Mouse (Mus musculus): Measurements from ENCODE around the gene Gsto2. TPM values are rescaled to one million over a fixed set of nuclear protein-coding genes. Genes with fewer than 3 reads are reported as not detected.

Gene Gsto2
- polyA plus RNA-seq, 1 experiment from 2014 or later = 1.1 TPM

DNA sequence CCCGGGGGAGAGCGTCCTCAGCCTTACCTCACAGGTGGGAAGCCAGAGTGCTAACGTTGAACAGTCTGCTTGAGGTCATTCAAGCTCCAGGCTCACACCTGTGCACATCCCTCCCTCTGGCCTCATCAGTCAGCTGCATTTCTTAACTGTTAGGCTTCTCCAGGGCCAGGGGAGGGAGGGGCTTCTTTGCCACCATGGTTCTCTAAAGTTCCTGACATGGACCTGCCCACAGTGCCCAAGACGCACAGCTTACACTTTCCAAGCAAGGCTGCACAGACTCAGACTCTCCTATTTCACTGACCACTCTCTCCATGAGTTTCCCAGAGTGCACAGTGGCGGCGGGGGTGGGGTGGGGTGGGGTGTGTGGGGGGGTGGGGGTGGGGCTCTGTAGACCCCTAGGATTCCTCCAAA lies 43.6 kb downstream of the Gsto2 start:
- Histone ChIP-seq H3K9me3 (replicated peaks; ENCODE audit: control insufficient read depth, low read length) (no peaks in the 10 kb centered on the region), H3K9ac (ENCODE audit: low read length) (peak overlapping the region; percentile 69), H3K27me3 (replicated peaks; ENCODE audit: control insufficient read depth, insufficient read depth, low read length) (no peaks in the 10 kb centered on the region), H3K4me3 (ENCODE audit: low read depth, low read length) (peak overlapping the region; percentile 26; the same call in 1 of the 2 replicates), H3K27ac (ENCODE audit: low read depth, low read length) (peak overlapping the region; percentile 92), H3K4me1 (ENCODE audit: control insufficient read depth, insufficient read depth, low read length) (peaks cover 16% of the 10 kb centered on the region), H3K4me2 (ENCODE audit: low read length) (peak overlapping the region; percentile 55), H3K36me3 (ENCODE audit: control insufficient read depth, insufficient read depth, low read length) (no peaks in the 10 kb centered on the region)
- ATAC-seq (peak; percentile 57), DNase-seq (ENCODE audit: low spot score) (no peak)
- 16% methylated on average over 6 of the region's 6 CpGs for WGBS

DNA sequence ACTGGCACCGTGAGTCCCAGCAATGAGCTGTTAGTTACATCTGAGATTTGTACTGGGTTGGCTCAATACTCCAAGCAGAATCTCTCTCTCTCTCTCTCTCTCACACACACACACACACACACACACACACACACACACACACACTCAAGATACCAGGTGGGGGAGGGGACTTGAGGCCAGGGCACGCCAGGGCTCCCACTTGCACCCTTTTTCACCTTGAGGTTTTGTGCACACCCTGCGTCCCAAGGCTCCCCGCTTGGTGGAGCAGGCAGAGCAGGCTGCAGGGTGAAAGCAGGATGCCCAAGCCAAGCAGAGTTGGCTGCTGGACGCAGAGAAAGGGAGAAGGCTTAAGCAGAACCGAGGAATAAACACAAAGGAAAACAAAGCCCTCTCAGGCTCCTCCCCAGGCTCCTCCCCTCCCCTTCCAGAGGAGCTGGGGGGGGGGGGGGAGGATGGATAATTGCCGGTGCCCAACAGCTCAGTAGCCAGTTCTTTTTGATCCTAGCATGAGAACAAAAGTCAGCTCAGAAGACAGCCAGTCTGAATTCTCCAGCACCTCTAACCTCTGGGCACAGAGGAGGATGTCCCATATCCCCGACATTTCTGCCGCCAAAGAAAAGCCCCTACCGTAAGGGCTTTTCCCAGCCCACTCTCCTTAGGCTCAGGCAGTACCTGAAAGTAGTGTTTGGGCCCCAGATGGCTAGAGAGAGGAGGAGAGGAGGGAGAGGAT lies 44.2 kb downstream of the Gsto2 start:
- no peaks in the 10 kb centered on the region for H3K36me3 ChIP-seq (ENCODE audit: control insufficient read depth, insufficient read depth, low read length)
- WGBS = under 1% methylated on average over 10 of the region's 10 CpGs
- ATAC-seq (peak; percentile 86), DNase-seq (ENCODE audit: low spot score) (peak; percentile 82)
- peak overlapping the region; percentile 26 for H3K4me3 ChIP-seq (ENCODE audit: low read depth, low read length)
- H3K4me2 ChIP-seq (ENCODE audit: low read length) = peak overlapping the region; percentile 55
- H3K9me3 ChIP-seq (replicated peaks; ENCODE audit: control insufficient read depth, low read length) = no peaks in the 10 kb centered on the region
- no peaks in the 10 kb centered on the region for H3K27me3 ChIP-seq (replicated peaks; ENCODE audit: control insufficient read depth, insufficient read depth, low read length)
- peaks cover 16% of the 10 kb centered on the region for H3K4me1 ChIP-seq (ENCODE audit: control insufficient read depth, insufficient read depth, low read length)
- peak overlapping the region; percentile 69 for H3K9ac ChIP-seq (ENCODE audit: low read length)
- peak overlapping the region; percentile 92 for H3K27ac ChIP-seq (ENCODE audit: low read depth, low read length)

DNA sequence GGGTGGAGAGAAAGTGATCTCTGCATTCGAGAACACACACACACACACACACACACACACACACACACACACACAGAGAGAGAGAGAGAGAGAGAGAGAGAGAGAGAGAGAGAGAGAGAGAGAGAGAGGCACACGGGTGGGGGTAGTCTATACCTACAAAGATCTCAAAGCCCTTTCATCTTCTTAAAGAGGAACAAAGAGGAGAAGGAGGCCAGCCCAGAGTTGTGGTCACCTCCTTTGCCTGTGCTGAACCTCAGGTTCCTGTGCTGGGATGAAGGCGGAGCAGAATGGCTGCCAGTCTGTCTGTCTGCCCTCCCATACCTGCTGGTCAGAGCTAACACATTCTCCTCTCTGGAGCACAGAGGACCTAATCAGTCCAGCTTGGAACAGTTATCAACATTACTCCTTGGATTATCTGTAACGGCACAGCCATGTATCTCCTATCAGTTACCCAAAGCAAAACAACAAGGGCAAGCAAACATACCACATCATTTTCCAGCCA lies 44.8 kb downstream of the Gsto2 start:
- WGBS = 41% methylated on average over 4 of the region's 4 CpGs
- Histone ChIP-seq H3K4me2 (ENCODE audit: low read length) (peak overlapping the region; percentile 55), H3K4me1 (ENCODE audit: control insufficient read depth, insufficient read depth, low read length) (peaks cover 16% of the 10 kb centered on the region), H3K9ac (ENCODE audit: low read length) (peak overlapping the region; percentile 69), H3K4me3 (ENCODE audit: low read depth, low read length) (no peak overlapping the region), H3K36me3 (ENCODE audit: control insufficient read depth, insufficient read depth, low read length) (no peaks in the 10 kb centered on the region), H3K27ac (ENCODE audit: low read depth, low read length) (peak overlapping the region; percentile 92), H3K9me3 (replicated peaks; ENCODE audit: control insufficient read depth, low read length) (no peaks in the 10 kb centered on the region), H3K27me3 (replicated peaks; ENCODE audit: control insufficient read depth, insufficient read depth, low read length) (no peaks in the 10 kb centered on the region)
- DNase-seq (ENCODE audit: low spot score) (no peak), ATAC-seq (peak; percentile 32; the same call in 1 of the 2 replicates)

DNA sequence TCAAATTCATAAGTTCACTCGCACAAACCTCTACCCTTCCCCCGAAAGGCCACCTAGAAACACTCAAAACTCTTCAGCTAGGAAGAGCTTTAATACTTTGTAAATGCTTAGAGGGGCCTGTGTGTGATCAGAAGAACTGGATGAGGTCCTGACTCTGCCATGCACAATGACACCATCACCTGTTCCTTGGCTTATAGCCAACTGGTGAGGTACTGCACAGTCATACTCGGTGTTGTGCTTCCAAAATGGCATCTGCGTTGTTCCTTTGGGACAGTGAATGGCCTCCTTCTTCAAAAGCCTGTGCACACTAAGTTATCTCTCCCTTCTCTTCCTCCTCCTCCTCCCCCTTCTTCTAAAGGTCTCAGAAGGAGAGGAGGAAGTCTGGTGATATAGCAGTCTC lies 45.4 kb downstream of the Gsto2 start:
- no peak for ATAC-seq
- Histone ChIP-seq H3K4me2 (ENCODE audit: low read length) (no peak overlapping the region), H3K9me3 (replicated peaks; ENCODE audit: control insufficient read depth, low read length) (no peaks in the 10 kb centered on the region), H3K9ac (ENCODE audit: low read length) (no peak overlapping the region), H3K36me3 (ENCODE audit: control insufficient read depth, insufficient read depth, low read length) (no peaks in the 10 kb centered on the region), H3K4me1 (ENCODE audit: control insufficient read depth, insufficient read depth, low read length) (peaks cover 16% of the 10 kb centered on the region), H3K4me3 (ENCODE audit: low read depth, low read length) (no peak overlapping the region), H3K27ac (ENCODE audit: low read depth, low read length) (no peak overlapping the region), H3K27me3 (replicated peaks; ENCODE audit: control insufficient read depth, insufficient read depth, low read length) (no peaks in the 10 kb centered on the region)
- 83% methylated on average over 4 of the region's 4 CpGs for WGBS
- DNase-seq (ENCODE audit: low spot score) = no peak

DNA sequence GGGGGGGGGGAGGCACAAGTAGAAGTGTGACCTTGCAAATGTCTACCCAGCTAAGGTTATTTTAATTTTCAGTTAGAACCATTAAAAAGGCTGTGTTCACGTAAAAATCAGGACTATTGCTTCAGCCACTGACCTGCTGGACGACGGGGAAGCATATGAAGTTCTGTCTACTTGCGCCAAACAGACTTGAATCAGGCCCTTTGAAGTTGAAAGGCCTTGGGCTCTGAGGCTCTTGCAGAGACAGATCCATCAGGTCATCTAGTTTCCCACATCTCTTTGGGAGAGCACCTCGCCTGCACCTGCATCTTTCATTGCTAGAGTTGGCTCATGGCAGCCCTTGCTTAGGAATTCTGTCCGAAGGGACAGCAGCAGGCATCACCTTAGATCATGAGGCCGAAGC lies 48.0 kb downstream of the Gsto2 start:
- Histone ChIP-seq H3K27ac (ENCODE audit: low read depth, low read length) (no peak overlapping the region), H3K4me2 (ENCODE audit: low read length) (no peak overlapping the region), H3K27me3 (replicated peaks; ENCODE audit: control insufficient read depth, insufficient read depth, low read length) (no peaks in the 10 kb centered on the region), H3K4me1 (ENCODE audit: control insufficient read depth, insufficient read depth, low read length) (peaks cover 30% of the 10 kb centered on the region), H3K9me3 (replicated peaks; ENCODE audit: control insufficient read depth, low read length) (no peaks in the 10 kb centered on the region), H3K9ac (ENCODE audit: low read length) (no peak overlapping the region), H3K36me3 (ENCODE audit: control insufficient read depth, insufficient read depth, low read length) (no peaks in the 10 kb centered on the region), H3K4me3 (ENCODE audit: low read depth, low read length) (no peak overlapping the region)
- DNase-seq (ENCODE audit: low spot score) = no peak
- ATAC-seq = no peak
- WGBS = 94% methylated on average over 7 of the region's 7 CpGs

DNA sequence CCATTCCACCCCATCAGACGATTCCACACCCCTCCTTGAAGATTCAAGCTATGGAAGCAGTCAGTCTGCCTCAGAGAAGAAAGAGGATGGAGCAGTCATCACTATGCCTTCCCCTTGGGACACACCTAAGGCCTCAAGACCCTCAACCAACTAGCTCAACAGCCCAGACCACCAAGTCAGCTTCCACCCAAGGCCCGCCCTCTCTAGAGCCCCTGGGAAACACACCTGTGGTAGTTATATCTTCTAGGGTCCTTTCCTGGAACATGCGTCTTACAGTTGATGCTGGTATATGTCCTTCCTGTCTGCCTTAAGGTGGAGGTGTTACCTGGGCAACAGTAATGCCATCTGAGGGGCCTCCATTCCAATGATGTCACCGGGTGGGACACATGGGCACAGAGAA lies 48.9 kb downstream of the Gsto2 start:
- no peak for ATAC-seq
- 94% methylated on average over 4 of the region's 4 CpGs for WGBS

DNA sequence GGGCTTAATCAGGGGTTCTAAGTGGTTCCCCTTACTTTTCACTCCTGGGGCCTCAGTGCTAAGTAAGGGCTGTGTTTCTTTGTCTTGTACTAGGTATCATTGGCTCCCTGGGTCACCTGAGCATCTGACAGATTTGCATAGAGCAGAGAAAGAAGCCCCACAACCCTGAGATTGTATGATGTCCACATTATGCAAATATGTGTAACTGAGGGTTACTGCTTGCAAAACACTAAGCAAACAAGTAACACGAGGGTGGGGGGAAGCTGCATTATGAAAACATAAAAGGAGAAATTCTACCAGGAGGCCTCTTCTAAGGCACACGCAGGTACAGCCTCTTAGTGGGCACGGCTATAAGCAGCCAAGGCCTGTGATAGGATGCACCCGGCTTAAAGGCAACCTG lies 49.9 kb downstream of the Gsto2 start:
- H3K27ac ChIP-seq (ENCODE audit: low read depth, low read length) = no peak overlapping the region
- no peaks in the 10 kb centered on the region for H3K9me3 ChIP-seq (replicated peaks; ENCODE audit: control insufficient read depth, low read length)
- H3K27me3 ChIP-seq (replicated peaks; ENCODE audit: control insufficient read depth, insufficient read depth, low read length) = no peaks in the 10 kb centered on the region
- H3K4me3 ChIP-seq (ENCODE audit: low read depth, low read length) = no peak overlapping the region
- DNase-seq (ENCODE audit: low spot score) (no peak), ATAC-seq (no peak)
- 77% methylated on average over 4 of the region's 4 CpGs for WGBS
- no peaks in the 10 kb centered on the region for H3K36me3 ChIP-seq (ENCODE audit: control insufficient read depth, insufficient read depth, low read length)
- H3K4me2 ChIP-seq (ENCODE audit: low read length) = no peak overlapping the region
- peaks cover 17% of the 10 kb centered on the region for H3K4me1 ChIP-seq (ENCODE audit: control insufficient read depth, insufficient read depth, low read length)
- no peak overlapping the region for H3K9ac ChIP-seq (ENCODE audit: low read length)

More for the DNA sequence above, 48.9 kb downstream of the Gsto2 start:
- H3K4me3 ChIP-seq (ENCODE audit: low read depth, low read length) = no peak overlapping the region
- H3K36me3 ChIP-seq (ENCODE audit: control insufficient read depth, insufficient read depth, low read length) = no peaks in the 10 kb centered on the region
- no peak overlapping the region for H3K9ac ChIP-seq (ENCODE audit: low read length)
- H3K27ac ChIP-seq (ENCODE audit: low read depth, low read length) = no peak overlapping the region
- H3K4me2 ChIP-seq (ENCODE audit: low read length) = no peak overlapping the region
- no peaks in the 10 kb centered on the region for H3K27me3 ChIP-seq (replicated peaks; ENCODE audit: control insufficient read depth, insufficient read depth, low read length)
- peaks cover 27% of the 10 kb centered on the region for H3K4me1 ChIP-seq (ENCODE audit: control insufficient read depth, insufficient read depth, low read length)
- DNase-seq (ENCODE audit: low spot score) = no peak
- H3K9me3 ChIP-seq (replicated peaks; ENCODE audit: control insufficient read depth, low read length) = no peaks in the 10 kb centered on the region

DNA sequence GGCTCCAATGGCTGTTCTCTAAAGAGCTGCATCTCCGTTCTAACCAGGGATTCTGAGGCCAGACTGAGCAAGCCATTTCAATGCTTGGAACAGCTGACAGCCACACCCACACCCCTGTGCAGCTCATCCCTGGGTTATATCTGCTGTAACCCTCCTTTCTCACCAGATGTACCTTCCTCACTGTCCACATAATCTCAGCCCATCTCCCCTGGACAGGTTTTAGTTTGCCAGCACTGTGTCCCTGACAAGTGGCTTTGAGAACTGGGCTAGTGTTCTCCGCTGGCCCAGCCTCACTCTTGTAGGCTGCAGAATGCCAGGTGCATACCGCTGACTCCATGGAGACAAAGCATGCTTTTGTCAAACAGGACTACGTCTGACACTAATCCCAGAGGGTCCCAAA lies 52.1 kb downstream of the Gsto2 start:
- 9% methylated on average over 4 of the region's 4 CpGs for WGBS
- no peaks in the 10 kb centered on the region for H3K27me3 ChIP-seq (replicated peaks; ENCODE audit: control insufficient read depth, insufficient read depth, low read length)
- no peak for ATAC-seq
- no peak overlapping the region for H3K27ac ChIP-seq (ENCODE audit: low read depth, low read length)
- H3K4me1 ChIP-seq (ENCODE audit: control insufficient read depth, insufficient read depth, low read length) = peaks cover 17% of the 10 kb centered on the region
- H3K36me3 ChIP-seq (ENCODE audit: control insufficient read depth, insufficient read depth, low read length) = no peaks in the 10 kb centered on the region
- no peak for DNase-seq (ENCODE audit: low spot score)
- H3K9ac ChIP-seq (ENCODE audit: low read length) = peak overlapping the region; percentile 75
- peak overlapping the region; percentile 61 for H3K4me3 ChIP-seq (ENCODE audit: low read depth, low read length)
- H3K4me2 ChIP-seq (ENCODE audit: low read length) = peak overlapping the region; percentile 56
- no peaks in the 10 kb centered on the region for H3K9me3 ChIP-seq (replicated peaks; ENCODE audit: control insufficient read depth, low read length)

DNA sequence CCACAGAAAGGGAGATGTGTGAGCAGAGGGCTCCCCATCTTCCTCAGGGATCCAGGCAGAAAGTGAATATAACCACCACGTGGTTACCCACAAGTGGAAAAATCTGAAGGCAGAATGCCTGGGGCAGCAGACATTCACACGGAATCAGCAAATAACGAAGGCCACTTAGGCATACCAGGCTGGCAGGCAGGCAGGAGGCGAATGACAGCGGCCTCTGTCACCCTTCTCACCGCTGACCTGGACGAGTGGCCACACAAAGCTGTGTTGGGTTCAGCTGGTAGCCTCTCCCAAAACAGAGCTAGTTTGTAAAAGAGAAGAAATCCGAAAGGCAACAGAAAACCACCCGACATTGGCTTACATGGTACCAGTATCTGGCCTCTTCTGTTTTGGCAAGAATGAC lies 52.7 kb downstream of the Gsto2 start:
- ATAC-seq (no peak), DNase-seq (ENCODE audit: low spot score) (no peak)
- no peak overlapping the region for H3K27ac ChIP-seq (ENCODE audit: low read depth, low read length)
- no peaks in the 10 kb centered on the region for H3K36me3 ChIP-seq (ENCODE audit: control insufficient read depth, insufficient read depth, low read length)
- no peaks in the 10 kb centered on the region for H3K27me3 ChIP-seq (replicated peaks; ENCODE audit: control insufficient read depth, insufficient read depth, low read length)
- H3K9me3 ChIP-seq (replicated peaks; ENCODE audit: control insufficient read depth, low read length) = no peaks in the 10 kb centered on the region
- H3K4me3 ChIP-seq (ENCODE audit: low read depth, low read length) = peak overlapping the region; percentile 61
- H3K4me1 ChIP-seq (ENCODE audit: control insufficient read depth, insufficient read depth, low read length) = peaks cover 17% of the 10 kb centered on the region
- peak overlapping the region; percentile 56 for H3K4me2 ChIP-seq (ENCODE audit: low read length)
- WGBS = 4% methylated on average over 9 of the region's 9 CpGs
- peak overlapping the region; percentile 75 for H3K9ac ChIP-seq (ENCODE audit: low read length)

Data from forebrain, embryonic 14.5 days (tissue).